Mouse (Mus musculus): ENCODE measurements around the gene Kdm5b. TPM values are rescaled to one million over a fixed set of nuclear protein-coding genes. Genes with fewer than 3 reads are reported as not detected.

Kdm5b gene
- total and polyA plus RNA-seq, 3 experiments, result 22.4 to 174 (median 70.7) TPM

GRCm38 (mm10) chr1:134535513-134535912 is 24.5 kb upstream of the Kdm5b start:
- peaks cover 18% of the 10 kb centered on the region for H3K27me3 ChIP-seq (ENCODE audit: insufficient read depth, low read length)
- no peaks in the 10 kb centered on the region for H3K4me1 ChIP-seq (ENCODE audit: insufficient read depth, low read depth, low read length)
- H3K36me3 ChIP-seq (replicated peaks), result no peaks in the 10 kb centered on the region
- ATAC-seq (ENCODE audit: extremely low read depth, insufficient number of reproducible peaks, low FRiP score, poor library complexity, severe bottlenecking), result no peak
- TF ChIP-seq CTCF (IDR thresholded peaks at IDR 0.05; ENCODE audit: low read depth, low read length), result no peak
- TF ChIP-seq GATA1 (IDR thresholded peaks at IDR 0.05; ENCODE audit: borderline replicate concordance, low read length), result no peak
- TF ChIP-seq TAL1 (conservative IDR thresholded peaks at IDR 0.05; ENCODE audit: low read depth, low read length), result no peak
- no peak for TF ChIP-seq POLR2AphosphoS5 (IDR thresholded peaks at IDR 0.05; ENCODE audit: insufficient replicate concordance, low read depth, low read length)
- no peak for TF ChIP-seq GATA2 (IDR thresholded peaks at IDR 0.05; ENCODE audit: borderline replicate concordance, low read depth, low read length)
- H3K4me3 ChIP-seq (ENCODE audit: low read depth, low read length), result no peak overlapping the region
- H3K9me3 ChIP-seq (replicated peaks), result no peaks in the 10 kb centered on the region
- DNase-seq (ENCODE audit: low spot score), result no peak

DNA sequence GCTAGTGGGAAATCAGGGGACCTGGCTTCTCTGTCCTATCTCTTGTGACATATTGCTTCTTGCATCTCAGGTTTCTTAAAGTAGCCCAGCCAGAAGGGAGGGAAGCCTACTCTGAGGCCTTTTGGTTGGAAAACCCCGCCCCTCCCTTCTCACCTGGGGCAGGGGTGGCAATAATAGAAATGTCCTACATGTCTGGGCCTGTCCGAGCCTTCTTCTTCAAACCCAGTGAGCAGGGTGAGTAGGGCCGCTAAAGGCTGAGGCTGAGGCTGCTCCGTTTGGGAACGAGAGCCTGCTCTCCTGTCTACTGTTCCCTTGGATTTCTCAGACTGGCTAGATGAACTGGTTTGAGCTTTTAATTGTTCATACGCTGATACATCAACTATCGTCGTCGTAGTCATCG is 19.4 kb upstream of the Kdm5b start:
- peaks cover 40% of the 10 kb centered on the region for H3K27me3 ChIP-seq (ENCODE audit: insufficient read depth, low read length)
- H3K36me3 ChIP-seq (replicated peaks), result no peaks in the 10 kb centered on the region
- peaks cover 9% of the 10 kb centered on the region for H3K9me3 ChIP-seq (replicated peaks)
- ATAC-seq (ENCODE audit: extremely low read depth, insufficient number of reproducible peaks, low FRiP score, poor library complexity, severe bottlenecking) (no peak), DNase-seq (ENCODE audit: low spot score) (no peak)
- no peak for TF ChIP-seq GATA2 (IDR thresholded peaks at IDR 0.05; ENCODE audit: borderline replicate concordance, low read depth, low read length)
- no peak for TF ChIP-seq CTCF (IDR thresholded peaks at IDR 0.05; ENCODE audit: low read depth, low read length)
- no peak for TF ChIP-seq GATA1 (IDR thresholded peaks at IDR 0.05; ENCODE audit: borderline replicate concordance, low read length)
- TF ChIP-seq TAL1 (conservative IDR thresholded peaks at IDR 0.05; ENCODE audit: low read depth, low read length), result no peak
- TF ChIP-seq POLR2AphosphoS5 (IDR thresholded peaks at IDR 0.05; ENCODE audit: insufficient replicate concordance, low read depth, low read length), result no peak
- 0 out of 2 replicates have a peak, but pooled peaks cover 2% of the 10 kb centered on the region for H3K4me1 ChIP-seq (ENCODE audit: insufficient read depth, low read depth, low read length)
- H3K4me3 ChIP-seq (ENCODE audit: low read depth, low read length), result no peak overlapping the region

GRCm38 (mm10) chr1:134548231-134548630 is 11.7 kb upstream of the Kdm5b start:
- TF ChIP-seq TAL1 (conservative IDR thresholded peaks at IDR 0.05; ENCODE audit: low read depth, low read length) (no peak), GATA1 (IDR thresholded peaks at IDR 0.05; ENCODE audit: borderline replicate concordance, low read length) (no peak), CTCF (IDR thresholded peaks at IDR 0.05; ENCODE audit: low read depth, low read length) (no peak), POLR2AphosphoS5 (IDR thresholded peaks at IDR 0.05; ENCODE audit: insufficient replicate concordance, low read depth, low read length) (no peak), GATA2 (IDR thresholded peaks at IDR 0.05; ENCODE audit: borderline replicate concordance, low read depth, low read length) (no peak)
- Histone ChIP-seq H3K9me3 (replicated peaks) (peaks cover 9% of the 10 kb centered on the region), H3K36me3 (replicated peaks) (no peaks in the 10 kb centered on the region), H3K27me3 (ENCODE audit: insufficient read depth, low read length) (peaks cover 31% of the 10 kb centered on the region), H3K4me1 (ENCODE audit: insufficient read depth, low read depth, low read length) (peaks cover 8% of the 10 kb centered on the region), H3K4me3 (ENCODE audit: low read depth, low read length) (no peak overlapping the region)
- DNase-seq (ENCODE audit: low spot score) (no peak), ATAC-seq (ENCODE audit: extremely low read depth, insufficient number of reproducible peaks, low FRiP score, poor library complexity, severe bottlenecking) (no peak)

GRCm38 (mm10) chr1:134549632-134550132 is 10.3 kb upstream of the Kdm5b start, which contains the start of gene Mgat4e:
Gene Mgat4e (minus strand): TSS chr1:134549682.
- no peak within 1 kb of the TSS for H3K4me3 ChIP-seq (ENCODE audit: low read depth, low read length)
- no peak for TF ChIP-seq GATA1 (IDR thresholded peaks at IDR 0.05; ENCODE audit: borderline replicate concordance, low read length)
- no peak for TF ChIP-seq GATA2 (IDR thresholded peaks at IDR 0.05; ENCODE audit: borderline replicate concordance, low read depth, low read length)
- TF ChIP-seq CTCF (IDR thresholded peaks at IDR 0.05; ENCODE audit: low read depth, low read length), result no peak
- TF ChIP-seq POLR2AphosphoS5 (IDR thresholded peaks at IDR 0.05; ENCODE audit: insufficient replicate concordance, low read depth, low read length), result no peak
- no peak for TF ChIP-seq TAL1 (conservative IDR thresholded peaks at IDR 0.05; ENCODE audit: low read depth, low read length)
- peaks cover 11% of the 10 kb centered on the region for H3K4me1 ChIP-seq (ENCODE audit: insufficient read depth, low read depth, low read length)
- peaks cover 7% of the 10 kb centered on the region for H3K9me3 ChIP-seq (replicated peaks)
- no peaks in the 10 kb centered on the region for H3K36me3 ChIP-seq (replicated peaks)
- ATAC-seq (ENCODE audit: extremely low read depth, insufficient number of reproducible peaks, low FRiP score, poor library complexity, severe bottlenecking) (no peak), DNase-seq (ENCODE audit: low spot score) (no peak)
- H3K27me3 ChIP-seq (ENCODE audit: insufficient read depth, low read length), result peaks cover 22% of the 10 kb centered on the region

GRCm38 (mm10) chr1:134551869-134552268 is 8.1 kb upstream of the Kdm5b start:
- Histone ChIP-seq H3K27me3 (ENCODE audit: insufficient read depth, low read length) (peaks cover 13% of the 10 kb centered on the region), H3K4me3 (ENCODE audit: low read depth, low read length) (no peak overlapping the region), H3K9me3 (replicated peaks) (no peaks in the 10 kb centered on the region), H3K36me3 (replicated peaks) (no peaks in the 10 kb centered on the region), H3K4me1 (ENCODE audit: insufficient read depth, low read depth, low read length) (peaks cover 30% of the 10 kb centered on the region)
- ATAC-seq (ENCODE audit: extremely low read depth, insufficient number of reproducible peaks, low FRiP score, poor library complexity, severe bottlenecking) (no peak), DNase-seq (ENCODE audit: low spot score) (no peak)
- no peak for TF ChIP-seq GATA2 (IDR thresholded peaks at IDR 0.05; ENCODE audit: borderline replicate concordance, low read depth, low read length)
- no peak for TF ChIP-seq TAL1 (conservative IDR thresholded peaks at IDR 0.05; ENCODE audit: low read depth, low read length)
- TF ChIP-seq POLR2AphosphoS5 (IDR thresholded peaks at IDR 0.05; ENCODE audit: insufficient replicate concordance, low read depth, low read length), result no peak
- TF ChIP-seq GATA1 (IDR thresholded peaks at IDR 0.05; ENCODE audit: borderline replicate concordance, low read length), result no peak
- no peak for TF ChIP-seq CTCF (IDR thresholded peaks at IDR 0.05; ENCODE audit: low read depth, low read length)

DNA sequence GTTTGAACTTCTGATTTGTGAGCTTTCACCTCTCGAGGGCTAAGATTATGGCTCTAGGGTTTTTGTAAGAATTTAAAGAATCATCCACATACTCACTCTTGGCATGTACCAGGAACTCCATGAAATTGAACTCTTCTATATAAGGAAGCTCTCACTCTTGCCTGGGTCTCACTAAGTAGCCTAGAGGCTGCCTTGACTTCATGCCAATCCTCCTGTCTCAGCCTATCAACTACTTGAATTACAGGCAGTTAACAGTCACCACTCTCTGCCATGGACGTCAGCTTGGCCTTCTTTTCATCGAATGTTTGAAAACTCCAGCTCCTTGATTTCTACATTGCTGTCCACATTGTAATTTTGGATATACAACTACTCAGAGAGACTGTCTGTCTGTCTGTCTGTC is 7.6 kb upstream of the Kdm5b start:
- Histone ChIP-seq H3K27me3 (ENCODE audit: insufficient read depth, low read length) (peaks cover 12% of the 10 kb centered on the region), H3K9me3 (replicated peaks) (no peaks in the 10 kb centered on the region), H3K4me3 (ENCODE audit: low read depth, low read length) (no peak overlapping the region), H3K4me1 (ENCODE audit: insufficient read depth, low read depth, low read length) (peaks cover 34% of the 10 kb centered on the region), H3K36me3 (replicated peaks) (no peaks in the 10 kb centered on the region)
- DNase-seq (ENCODE audit: low spot score), result no peak
- ATAC-seq (ENCODE audit: extremely low read depth, insufficient number of reproducible peaks, low FRiP score, poor library complexity, severe bottlenecking), result no peak
- TF ChIP-seq GATA1 (IDR thresholded peaks at IDR 0.05; ENCODE audit: borderline replicate concordance, low read length) (no peak), POLR2AphosphoS5 (IDR thresholded peaks at IDR 0.05; ENCODE audit: insufficient replicate concordance, low read depth, low read length) (no peak), GATA2 (IDR thresholded peaks at IDR 0.05; ENCODE audit: borderline replicate concordance, low read depth, low read length) (no peak), TAL1 (conservative IDR thresholded peaks at IDR 0.05; ENCODE audit: low read depth, low read length) (no peak), CTCF (IDR thresholded peaks at IDR 0.05; ENCODE audit: low read depth, low read length) (no peak)

All from G1E (cell line).